Mouse (Mus musculus) ES-Bruce4 (cell line): Measurements from ENCODE around the gene Adam6a.
A peak's percentile ranks its signal among the peaks of the same experiment; 100 is the strongest.

Source experiments
- CTCF ChIP-seq: IDR thresholded peaks from one replicate; pipeline ENCODE4 v1.8.1; 2011; ENCODE audit warnings: low read depth, low read length
- EP300 ChIP-seq: IDR thresholded peaks from 2 replicates; pipeline ENCODE4 v1.6.1; 2011; ENCODE audit warnings: low read depth, low read length; ENCODE audit not compliant: insufficient read depth
- POLR2A ChIP-seq: IDR thresholded peaks from one replicate; pipeline ENCODE4 v1.8.1; 2011; ENCODE audit warnings: low read length; ENCODE audit not compliant: insufficient read depth

GRCm38 (mm10) chr12:113578241-113578640 lies 34.5 kb downstream of the Adam6a start:
- peak; percentile 56 for TF ChIP-seq CTCF
- no peak for TF ChIP-seq EP300
- TF ChIP-seq POLR2A = no peak
